Comparison of ENCODE assay signal across 9 mouse cellular contexts in the genomic region with DNA sequence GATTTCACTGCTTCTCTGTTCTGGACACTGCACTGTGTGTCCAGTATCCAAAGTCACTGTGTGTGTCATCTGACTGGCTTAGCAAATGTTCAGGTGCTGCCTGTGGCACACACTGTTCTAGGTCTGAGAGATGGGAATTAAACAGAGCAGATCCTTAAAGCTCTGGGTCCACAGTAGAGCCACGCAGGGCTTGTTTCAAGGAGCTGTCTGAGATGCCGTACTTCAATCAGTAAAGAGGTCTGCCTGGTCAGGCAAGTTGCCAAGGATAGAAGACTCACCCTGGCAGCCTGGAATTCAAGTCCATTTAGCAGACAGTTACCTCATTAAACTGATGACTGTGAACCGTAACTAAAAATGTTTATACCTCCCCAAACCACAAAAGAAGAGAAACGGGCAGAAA.
DNase-seq lines count a peak whose midpoint lies in the region; ATAC-seq lines count a peak whose summit lies in the region.
"Had no signal": no experiment of that assay in that cellular context is flagged by ENCODE, and none has a peak within 500 bp of the region (broad histone marks: within the 10 kb centered on the region; RNA-seq: fewer than 3 reads in every experiment).

No protein-coding gene starts in this region.

- peak overlapping the region; percentile 12; the same call in 1 of the 2 replicates for H3K4me2 ChIP-seq in forebrain, embryonic 14.5 days (ENCODE audit: low read length)
- H3K4me2 ChIP-seq in lung, embryonic 15.5 days, result no peak overlapping the region

- 4% methylated on average over 4 of the region's 4 CpGs for WGBS in forebrain, embryonic 14.5 days
- WGBS in lung, embryonic 15.5 days, result 9% methylated on average over 4 of the region's 4 CpGs

- H3K4me3 ChIP-seq in forebrain, embryonic 14.5 days (ENCODE audit: low read depth, low read length), result no peak overlapping the region
- H3K4me3 ChIP-seq in lung, embryonic 15.5 days, result no peak overlapping the region

- intact Hi-C loops in left cerebral cortex, postnatal 4 days (cut with DNase I), result loop anchor here (10.0 kb wide), 1 partner anchor 108 kb away; no protein-coding TSS in a partner anchor
- intact Hi-C loops in left cerebral cortex, postnatal 14 days (cut with DNase I), result loop anchor here (10.0 kb wide), 1 partner anchor 338 kb away; a partner anchor contains a TSS

- H3K27ac ChIP-seq in forebrain, embryonic 14.5 days (ENCODE audit: low read depth, low read length), result peak overlapping the region; percentile 48; the same call in 1 of the 2 replicates
- no peak overlapping the region for H3K27ac ChIP-seq in lung, embryonic 15.5 days

- no peak overlapping the region for H3K9ac ChIP-seq in forebrain, embryonic 14.5 days (ENCODE audit: low read length)
- H3K9ac ChIP-seq in lung, embryonic 15.5 days, result no peak overlapping the region

- H3K4me1 ChIP-seq in forebrain, embryonic 14.5 days (ENCODE audit: control insufficient read depth, insufficient read depth, low read length), result peaks cover 24% of the 10 kb centered on the region
- peaks cover 13% of the 10 kb centered on the region for H3K4me1 ChIP-seq in lung, embryonic 15.5 days

- H3K36me3 ChIP-seq in forebrain, embryonic 14.5 days (ENCODE audit: control insufficient read depth, insufficient read depth, low read length), result no peaks in the 10 kb centered on the region
- H3K36me3 ChIP-seq in lung, embryonic 15.5 days, result no peaks in the 10 kb centered on the region

- peak; percentile 80 for ATAC-seq in forebrain, embryonic 14.5 days
- ATAC-seq in lung, embryonic 15.5 days (ENCODE audit: borderline replicate concordance, extremely low read depth, low FRiP score, low TSS enrichment), result peak; percentile 74

- peak; percentile 14 for DNase-seq in left cerebral cortex, postnatal 4 days
- no peak for DNase-seq in left cerebral cortex, postnatal 14 days (ENCODE audit: low spot score in 2 of 2)
- peak; percentile 73 for DNase-seq in forebrain, embryonic 14.5 days (ENCODE audit: low spot score)
- no peak for DNase-seq in thymus, postnatal 10 days (ENCODE audit: low spot score in 2 of 2)
- no peak for DNase-seq in spleen, postnatal 10 days (ENCODE audit: low spot score in 2 of 2)
- DNase-seq in yolk sac, embryonic 10.5 days (ENCODE audit: low spot score), result no peak
- no peak for DNase-seq in left cerebral cortex, adult 11 months (ENCODE audit: low spot score)
- DNase-seq: layer of hippocampus, adult 9-11 months had no signal

- no peaks in the 10 kb centered on the region for H3K27me3 ChIP-seq in forebrain, embryonic 14.5 days (replicated peaks; ENCODE audit: control insufficient read depth, insufficient read depth, low read length)
- H3K27me3 ChIP-seq in lung, embryonic 15.5 days, result no peaks in the 10 kb centered on the region

- H3K9me3 ChIP-seq in forebrain, embryonic 14.5 days (replicated peaks; ENCODE audit: control insufficient read depth, low read length), result no peaks in the 10 kb centered on the region
- no peaks in the 10 kb centered on the region for H3K9me3 ChIP-seq in lung, embryonic 15.5 days

Comparison
In these comparisons a context has a peak if more than half of its experiments do, and no peak if none do; other contexts are left out.
1. DNase-seq: peak in left cerebral cortex, postnatal 4 days (single experiment) and forebrain, embryonic 14.5 days (single experiment); none in left cerebral cortex, postnatal 14 days (0 of 2), thymus, postnatal 10 days (0 of 2), spleen, postnatal 10 days (0 of 2), yolk sac, embryonic 10.5 days (single experiment) and left cerebral cortex, adult 11 months (single experiment).